Mouse (Mus musculus) monocyte, adult 5-6 weeks (primary cell): ENCODE results near the gene Amotl2. TPM values are rescaled to one million over a fixed set of nuclear protein-coding genes. Genes with fewer than 3 reads are reported as not detected.

ENCODE experiments used
- ATAC-seq: fragments of 153-309, 156-312 bp; replicated peaks from 2 replicates; pipeline ENCODE4 v1.8.0; 2017; ENCODE audit warnings: mild to moderate bottlenecking; ENCODE audit not compliant: low TSS enrichment, insufficient number of reproducible peaks, severe bottlenecking, poor library complexity, low FRiP score
- total RNA-seq: library from RNA; stranded (forward); fragments of 200-1000, 200-491, 200-594 nt; gene quantifications from 3 replicates; pipeline ENCODE4 v1.2.3, GENCODE M21; 2017

The Amotl2 gene
- total RNA-seq, 1 experiment from 2014 or later = 1.9 TPM

- ATAC-seq = no peak
Observed at GRCm38 (mm10) chr9:102731044-102731471, 14.6 kb downstream of the Amotl2 start.

- ATAC-seq = no peak
Observed at GRCm38 (mm10) chr9:102731574-102732175, 15.2 kb downstream of the Amotl2 start.

GRCm38 (mm10) chr9:102732326-102732865 lies 15.9 kb downstream of the Amotl2 start:
- no peak for ATAC-seq

GRCm38 (mm10) chr9:102733459-102733858 lies 17.0 kb downstream of the Amotl2 start:
- ATAC-seq = no peak

- no peak for ATAC-seq
Observed at GRCm38 (mm10) chr9:102733999-102734738, 17.7 kb downstream of the Amotl2 start.

GRCm38 (mm10) chr9:102734739-102735075 lies 18.2 kb downstream of the Amotl2 start:
- no peak for ATAC-seq

- no peak for ATAC-seq
Observed at GRCm38 (mm10) chr9:102735231-102735630, 18.8 kb downstream of the Amotl2 start.

- ATAC-seq = no peak
Observed at GRCm38 (mm10) chr9:102735996-102736395, 19.5 kb downstream of the Amotl2 start.

GRCm38 (mm10) chr9:102737405-102737804 lies 20.9 kb downstream of the Amotl2 start:
- ATAC-seq = no peak

GRCm38 (mm10) chr9:102746753-102747152 lies 30.3 kb downstream of the Amotl2 start:
- no peak for ATAC-seq

- no peak for ATAC-seq
Observed at GRCm38 (mm10) chr9:102747902-102748301, 31.4 kb downstream of the Amotl2 start.

GRCm38 (mm10) chr9:102749216-102749615 lies 32.7 kb downstream of the Amotl2 start:
- ATAC-seq = no peak

GRCm38 (mm10) chr9:102751632-102752303 lies 35.3 kb downstream of the Amotl2 start:
- no peak for ATAC-seq

- no peak for ATAC-seq
Observed at GRCm38 (mm10) chr9:102753299-102753698, 36.8 kb downstream of the Amotl2 start.

GRCm38 (mm10) chr9:102755161-102755560 lies 38.7 kb downstream of the Amotl2 start:
- ATAC-seq = no peak

- no peak for ATAC-seq
Observed at GRCm38 (mm10) chr9:102755591-102756270, 39.3 kb downstream of the Amotl2 start.

GRCm38 (mm10) chr9:102756352-102756751 lies 39.9 kb downstream of the Amotl2 start:
- ATAC-seq = no peak

- no peak for ATAC-seq
Observed at GRCm38 (mm10) chr9:102758851-102759250, 42.4 kb downstream of the Amotl2 start.

GRCm38 (mm10) chr9:102759581-102760001 lies 43.1 kb downstream of the Amotl2 start:
- no peak for ATAC-seq
